Mouse (Mus musculus) cortical plate, adult 2 months (tissue): Measurements from ENCODE around the gene Rps6kc1. TPM values are rescaled to one million over a fixed set of nuclear protein-coding genes. Genes with fewer than 3 reads are reported as not detected.
A peak's percentile ranks its signal among the peaks of the same experiment; 100 is the strongest.

Source experiments
- H3K27ac ChIP-seq: fragments of 200-500 bp; 2 replicates; pipeline ENCODE4 v1.5.1; 2012; ENCODE audit warnings: low read length, control low read depth, inconsistent platforms; ENCODE audit not compliant: insufficient read depth
- H3K4me1 ChIP-seq: fragments of 200-500 bp; 2 replicates; pipeline ENCODE4 v1.6.1; 2011; ENCODE audit warnings: low read length; ENCODE audit not compliant: control insufficient read depth, insufficient read depth
- H3K4me3 ChIP-seq: fragments of 200-500 bp; 2 replicates; pipeline ENCODE4 v1.5.1; 2011; ENCODE audit warnings: mild to moderate bottlenecking, low read length, control low read depth; ENCODE audit not compliant: insufficient read depth
- CTCF ChIP-seq: fragments of 200-500 bp; IDR thresholded peaks from 2 replicates; pipeline ENCODE4 v1.5.1; 2011; ENCODE audit warnings: mild to moderate bottlenecking, control low read depth, low read length; ENCODE audit not compliant: insufficient read depth; ENCODE audit errors: extremely low read depth
- POLR2A ChIP-seq: fragments of 200-500 bp; IDR thresholded peaks from 2 replicates; pipeline ENCODE4 v1.6.1; 2011; ENCODE audit warnings: mild to moderate bottlenecking, low read length, control low read depth; ENCODE audit not compliant: insufficient read depth; ENCODE audit errors: extremely low read depth
- polyA plus RNA-seq: library from polyadenylated mRNA; depleted of rRNA; stranded (reverse); fragments of >200 nt; gene quantifications from 2 replicates; pipeline ENCODE4 v1.2.3, GENCODE M21; 2012

Gene Rps6kc1
- polyA plus RNA-seq, 1 experiment = 30.7 TPM

DNA sequence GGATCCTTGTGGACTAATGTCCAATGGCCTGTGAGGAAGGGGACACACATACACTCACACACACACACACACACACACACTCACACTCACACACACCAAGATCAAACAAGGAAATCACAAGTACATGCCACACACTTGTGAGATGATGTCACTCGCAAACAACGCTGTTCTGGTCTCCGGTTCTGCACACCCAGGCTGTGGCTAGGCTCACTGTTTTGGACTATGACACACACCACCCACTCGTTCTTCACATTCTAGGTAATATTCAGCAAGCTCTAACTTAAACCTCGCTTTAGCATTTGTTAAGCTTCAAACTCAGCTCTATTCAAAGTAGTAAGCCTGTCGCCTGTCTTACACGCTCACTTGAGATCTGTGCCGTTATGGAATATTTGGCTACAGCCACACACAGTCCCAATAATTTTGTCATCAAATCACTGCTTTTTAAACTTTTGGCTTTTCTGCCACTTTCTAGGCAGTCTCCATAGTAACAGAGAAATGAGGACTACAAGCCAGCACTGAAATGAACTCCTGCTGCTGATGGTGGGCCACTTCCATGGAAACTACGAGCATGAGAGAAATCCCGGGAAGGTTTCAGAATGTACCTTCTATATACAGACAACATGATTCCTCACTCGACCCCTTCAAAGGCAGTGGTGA is 65.4 kb downstream of the Rps6kc1 start:
- no peak overlapping the region for H3K27ac ChIP-seq
- peaks cover 18% of the 10 kb centered on the region for H3K4me1 ChIP-seq
- TF ChIP-seq CTCF (no peak), POLR2A (no peak)
- no peak overlapping the region for H3K4me3 ChIP-seq

GRCm38 (mm10) chr1:190845419-190845818 is 66.2 kb downstream of the Rps6kc1 start:
- no peak overlapping the region for H3K27ac ChIP-seq
- peaks cover 20% of the 10 kb centered on the region for H3K4me1 ChIP-seq
- no peak overlapping the region for H3K4me3 ChIP-seq
- TF ChIP-seq CTCF (no peak), POLR2A (no peak)

GRCm38 (mm10) chr1:190844356-190844755 is 67.2 kb downstream of the Rps6kc1 start:
- no peak overlapping the region for H3K27ac ChIP-seq
- H3K4me1 ChIP-seq = peaks cover 20% of the 10 kb centered on the region
- no peak overlapping the region for H3K4me3 ChIP-seq
- TF ChIP-seq CTCF = no peak
- TF ChIP-seq POLR2A = no peak

DNA sequence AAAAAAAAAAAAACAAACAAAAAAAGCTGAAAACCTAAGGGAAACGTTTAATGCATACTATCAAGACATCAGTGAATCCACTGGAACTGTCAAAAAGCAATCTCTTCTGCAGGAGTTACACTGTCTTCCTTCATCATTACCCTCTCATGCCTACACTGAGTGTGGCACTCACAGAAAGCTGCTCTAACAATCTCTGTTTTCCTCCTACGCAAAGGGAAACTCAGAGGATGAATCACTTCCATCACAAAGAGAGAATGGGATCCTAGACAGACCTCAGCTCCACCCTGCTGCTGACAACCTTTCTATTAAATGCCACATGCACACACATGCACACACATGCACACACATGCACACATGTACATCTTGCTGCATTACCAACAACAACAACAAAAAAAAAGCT is 75.5 kb downstream of the Rps6kc1 start:
- peaks cover 3% of the 10 kb centered on the region; the same call in 1 of the 2 replicates for H3K4me1 ChIP-seq
- H3K4me3 ChIP-seq = no peak overlapping the region
- H3K27ac ChIP-seq = no peak overlapping the region
- no peak for TF ChIP-seq POLR2A
- TF ChIP-seq CTCF = no peak

DNA sequence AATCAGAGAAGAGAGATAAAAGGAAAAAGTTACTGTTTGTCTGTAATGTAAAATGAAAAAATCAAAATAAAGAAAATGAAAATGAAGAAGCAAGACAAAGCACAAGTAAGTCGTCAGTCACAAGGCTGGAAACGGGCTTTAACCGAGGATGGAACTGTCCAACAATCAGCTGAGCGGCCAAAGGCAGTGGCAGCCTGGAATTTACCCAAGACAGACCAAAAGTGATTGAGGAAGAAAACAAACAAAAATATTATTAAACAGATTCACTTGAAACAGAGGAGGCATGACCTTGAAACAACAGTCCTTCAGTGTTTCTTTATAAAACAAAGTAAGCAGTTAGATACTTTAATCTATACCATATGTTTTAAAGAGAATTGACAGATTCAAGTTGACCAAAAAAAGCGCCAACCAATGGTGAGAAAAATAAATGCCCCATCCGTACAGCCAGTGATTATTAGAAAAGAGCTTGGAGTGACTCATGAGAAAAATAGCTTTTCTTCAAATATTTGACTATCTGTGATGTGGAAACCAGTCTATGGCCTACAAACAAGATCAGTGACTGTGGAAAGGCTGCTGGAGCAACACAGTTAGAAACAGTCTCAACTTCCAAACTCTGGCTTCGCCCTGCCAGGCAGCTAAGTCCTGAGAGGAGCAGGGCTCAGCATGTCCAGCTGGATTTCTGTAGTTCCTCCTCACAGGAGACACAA is 77.2 kb downstream of the Rps6kc1 start:
- TF ChIP-seq POLR2A (no peak), CTCF (no peak)
- H3K4me1 ChIP-seq = peaks cover 1% of the 10 kb centered on the region; the same call in 1 of the 2 replicates
- H3K4me3 ChIP-seq = no peak overlapping the region
- H3K27ac ChIP-seq = no peak overlapping the region

DNA sequence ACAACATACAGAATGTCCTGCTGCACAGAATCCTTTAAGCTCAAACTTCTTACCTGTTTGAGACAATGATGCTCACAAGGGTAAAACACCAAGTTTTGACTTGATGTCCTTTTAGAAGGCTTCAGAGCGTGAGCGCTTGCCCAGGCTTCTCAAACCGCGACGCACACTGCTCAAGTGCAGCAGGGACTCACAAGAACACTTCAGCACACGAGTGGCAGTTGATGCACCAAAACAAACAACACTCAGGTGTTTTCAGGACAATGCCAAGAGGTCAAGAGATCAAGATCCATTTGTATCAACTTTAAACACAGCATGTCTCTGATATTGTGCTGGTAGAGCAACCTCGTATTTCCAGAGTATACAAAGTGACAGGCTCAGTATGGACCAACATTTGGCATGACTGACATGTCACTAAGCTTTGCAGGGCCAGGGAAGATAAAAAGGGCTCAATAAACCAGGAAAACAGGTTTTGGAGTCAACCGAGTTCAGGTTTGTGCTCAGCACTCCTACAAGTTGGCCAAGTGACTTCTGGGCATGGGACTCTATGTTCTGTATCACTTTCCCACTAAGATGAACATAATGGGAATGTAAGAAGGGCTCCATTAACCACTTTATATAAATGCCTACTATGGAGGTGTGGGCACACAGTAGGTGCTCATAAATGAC is 78.5 kb downstream of the Rps6kc1 start:
- TF ChIP-seq POLR2A (no peak), CTCF (no peak)

DNA sequence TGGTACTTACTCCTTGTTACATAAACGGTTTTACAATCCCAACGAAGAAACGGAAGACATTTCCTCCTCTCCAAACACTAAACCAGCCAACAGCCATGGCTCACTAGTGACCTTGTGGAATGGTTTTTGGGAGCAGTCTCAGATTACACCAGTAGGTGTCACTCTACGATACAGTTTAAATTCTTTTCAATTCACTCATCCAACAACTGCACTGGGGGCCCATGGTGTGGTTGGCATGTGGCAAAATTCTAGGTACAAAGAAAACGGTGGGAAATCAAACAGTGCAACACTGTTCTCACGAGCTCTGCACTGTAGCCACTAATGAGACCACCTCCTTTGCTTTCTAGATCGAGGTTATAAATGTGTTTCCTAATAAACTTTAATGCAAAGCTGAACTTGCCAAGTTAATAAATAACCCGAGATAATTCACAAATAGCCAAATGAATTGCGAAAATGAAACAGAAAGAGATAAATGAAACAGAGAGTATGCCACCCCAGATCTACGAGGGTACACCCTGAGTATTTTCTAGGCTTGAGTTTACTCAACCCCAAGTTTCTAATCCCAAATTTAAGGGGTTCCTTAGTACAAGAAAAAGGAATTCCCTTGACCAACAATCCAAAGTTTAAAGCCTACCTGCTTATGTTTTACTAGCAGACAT is 79.6 kb downstream of the Rps6kc1 start:
- TF ChIP-seq CTCF (peak; percentile 68), POLR2A (no peak)
- Histone ChIP-seq H3K4me1 (peaks cover 1% of the 10 kb centered on the region; the same call in 1 of the 2 replicates), H3K27ac (no peak overlapping the region), H3K4me3 (no peak overlapping the region)

More for the DNA sequence above, 78.5 kb downstream of the Rps6kc1 start:
- Histone ChIP-seq H3K4me3 (no peak overlapping the region), H3K27ac (no peak overlapping the region), H3K4me1 (peaks cover 1% of the 10 kb centered on the region; the same call in 1 of the 2 replicates)

DNA sequence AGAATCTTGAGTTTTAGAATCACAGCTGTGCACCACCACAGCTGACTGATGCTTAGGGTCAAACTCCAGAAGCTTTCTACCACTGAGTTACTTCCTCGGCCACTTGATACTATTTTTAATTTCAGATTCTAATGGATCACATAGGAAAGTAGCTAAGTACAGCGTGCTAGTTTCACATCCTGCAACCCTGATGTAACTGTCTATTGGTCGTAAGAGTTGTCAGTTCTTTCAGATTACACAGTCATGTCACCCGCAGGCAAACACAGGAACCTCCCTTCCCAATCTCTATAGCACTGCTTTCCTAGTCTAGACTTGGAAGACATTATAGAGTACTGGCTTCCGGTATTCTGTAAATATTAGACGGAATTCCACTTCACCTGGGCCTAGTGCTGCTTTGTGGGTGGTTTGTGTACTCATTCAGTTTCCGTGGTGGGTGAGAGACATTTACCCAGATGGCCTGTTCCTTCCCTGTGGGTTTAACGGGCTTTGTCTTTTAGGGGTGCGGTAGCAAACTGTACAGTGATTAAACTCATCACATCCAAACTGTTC is 85.0 kb downstream of the Rps6kc1 start:
- Histone ChIP-seq H3K4me1 (no peaks in the 10 kb centered on the region), H3K4me3 (no peak overlapping the region), H3K27ac (no peak overlapping the region)
- TF ChIP-seq CTCF = no peak

DNA sequence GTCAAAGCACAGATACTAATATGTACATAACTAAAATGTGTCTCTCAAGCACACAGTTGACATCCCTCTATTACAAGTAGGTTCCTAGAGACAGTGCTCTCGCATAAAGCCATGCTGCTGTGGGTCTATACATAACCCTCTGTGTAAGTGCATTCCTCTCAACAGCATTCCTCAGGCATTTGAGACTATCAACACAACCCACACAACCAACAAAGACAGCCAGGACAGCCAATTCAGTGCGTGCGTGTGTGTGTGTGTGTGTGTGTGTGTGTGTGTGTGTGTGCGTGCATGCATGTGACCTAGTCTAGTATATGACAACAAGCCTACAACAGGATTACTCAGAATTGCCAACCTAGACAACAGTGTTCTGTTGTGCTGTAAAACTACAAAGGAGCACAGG is 87.8 kb downstream of the Rps6kc1 start:
- Histone ChIP-seq H3K27ac (no peak overlapping the region), H3K4me3 (no peak overlapping the region), H3K4me1 (no peaks in the 10 kb centered on the region)
- no peak for TF ChIP-seq CTCF
- no peak for TF ChIP-seq POLR2A

DNA sequence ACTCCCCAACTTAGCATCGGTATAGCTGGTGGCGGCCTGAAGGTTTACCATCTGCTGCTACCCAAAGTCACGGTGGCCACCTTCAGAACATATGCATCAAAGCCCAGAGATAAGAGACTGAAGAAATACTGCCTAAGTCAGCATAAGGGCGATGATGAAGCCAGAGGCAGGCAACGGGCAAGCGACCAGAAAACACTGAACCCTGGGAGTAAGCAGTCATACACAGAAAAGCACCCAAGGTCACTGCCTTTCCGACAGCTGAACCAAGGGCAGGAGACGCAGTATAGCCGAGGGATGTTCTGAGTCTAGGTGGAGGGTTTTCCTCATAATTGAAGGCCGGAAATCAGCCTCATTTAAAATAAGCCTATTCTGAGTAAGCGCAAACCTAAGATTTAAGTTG is 95.4 kb downstream of the Rps6kc1 start:
- Histone ChIP-seq H3K4me3 (no peak overlapping the region), H3K27ac (no peak overlapping the region), H3K4me1 (0 out of 2 replicates have a peak, but pooled peaks cover 2% of the 10 kb centered on the region)
- TF ChIP-seq CTCF (no peak), POLR2A (no peak)
